Mouse (Mus musculus): Measurements from ENCODE around the gene Pip5k1b. TPM values are rescaled to one million over a fixed set of nuclear protein-coding genes. Genes with fewer than 3 reads are reported as not detected.

Pip5k1b gene
- polyA plus RNA-seq, 1 experiment from 2014 or later, result 10.9 TPM

- no peak overlapping the region for H3K4me2 ChIP-seq (ENCODE audit: low read length)
- H3K4me3 ChIP-seq (ENCODE audit: control insufficient read depth in 1 of 2, insufficient read depth in 1 of 2, low read depth in 1 of 2, low read length in 2 of 2), result no peak overlapping the region
- no peaks in the 10 kb centered on the region for H3K9me3 ChIP-seq (ENCODE audit: control insufficient read depth, low read length)
- H3K36me3 ChIP-seq (ENCODE audit: control insufficient read depth, insufficient read depth, low read length), result no peaks in the 10 kb centered on the region
- no peaks in the 10 kb centered on the region for H3K27me3 ChIP-seq (ENCODE audit: control insufficient read depth, insufficient read depth, low read length)
- ATAC-seq (ENCODE audit: insufficient number of reproducible peaks, insufficient read depth, low FRiP score, low read depth), result no peak
- no peak overlapping the region for H3K27ac ChIP-seq (replicated peaks in 1 of 2; ENCODE audit: control insufficient read depth in 1 of 2, insufficient read depth in 1 of 2, low read depth in 2 of 2, low read length in 2 of 2)
- 63% methylated on average over 3 of the region's 3 CpGs for WGBS
- no peak overlapping the region for H3K9ac ChIP-seq (ENCODE audit: low read length)
- H3K4me1 ChIP-seq (ENCODE audit: control insufficient read depth in 2 of 2, insufficient read depth in 2 of 2, low read length in 2 of 2), result peaks cover 5 to 25% of the 10 kb centered on the region in 2 experiments; a peak in 3 of 4 replicates
Observed at GRCm38 (mm10) chr19:24404716-24405115, 151.0 kb downstream of the Pip5k1b start.

- Histone ChIP-seq H3K4me1 (ENCODE audit: control insufficient read depth in 2 of 2, insufficient read depth in 2 of 2, low read length in 2 of 2) (peaks cover 5 to 25% of the 10 kb centered on the region in 2 experiments; a peak in 3 of 4 replicates), H3K9ac (ENCODE audit: low read length) (no peak overlapping the region), H3K4me2 (ENCODE audit: low read length) (no peak overlapping the region), H3K4me3 (ENCODE audit: control insufficient read depth in 1 of 2, insufficient read depth in 1 of 2, low read depth in 1 of 2, low read length in 2 of 2) (no peak overlapping the region), H3K27me3 (ENCODE audit: control insufficient read depth, insufficient read depth, low read length) (no peaks in the 10 kb centered on the region), H3K36me3 (ENCODE audit: control insufficient read depth, insufficient read depth, low read length) (no peaks in the 10 kb centered on the region), H3K27ac (replicated peaks in 1 of 2; ENCODE audit: control insufficient read depth in 1 of 2, insufficient read depth in 1 of 2, low read depth in 2 of 2, low read length in 2 of 2) (peak overlapping the region; percentile 68 to 72), H3K9me3 (ENCODE audit: control insufficient read depth, low read length) (no peaks in the 10 kb centered on the region)
- WGBS, result 41% methylated on average over 6 of the region's 6 CpGs
- ATAC-seq (ENCODE audit: insufficient number of reproducible peaks, insufficient read depth, low FRiP score, low read depth), result peak; percentile 59; the same call in 1 of the 2 replicates
Observed at GRCm38 (mm10) chr19:24403245-24403644, 152.4 kb downstream of the Pip5k1b start.

DNA sequence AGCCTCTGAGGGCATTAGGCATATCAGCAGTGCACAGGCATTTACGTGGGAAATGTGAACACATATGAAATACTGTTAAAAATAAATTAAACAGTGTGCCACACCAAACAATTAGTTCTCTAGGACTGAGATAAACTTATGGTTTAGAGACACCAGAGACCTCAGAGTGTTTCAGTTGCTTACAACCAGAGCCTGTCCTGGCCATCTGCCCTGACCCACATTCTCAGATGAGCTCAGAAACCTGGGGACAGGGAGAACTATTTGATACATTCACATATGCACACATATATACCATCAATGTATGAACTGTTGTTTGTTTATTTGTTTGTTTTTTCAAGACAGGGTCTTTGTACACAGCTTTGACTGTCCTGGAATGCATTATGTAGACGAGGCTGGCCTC lies 161.8 kb downstream of the Pip5k1b start:
- Histone ChIP-seq H3K4me1 (ENCODE audit: control insufficient read depth in 2 of 2, insufficient read depth in 2 of 2, low read length in 2 of 2) (no peaks in the 10 kb centered on the region), H3K36me3 (ENCODE audit: control insufficient read depth, insufficient read depth, low read length) (no peaks in the 10 kb centered on the region), H3K4me2 (ENCODE audit: low read length) (no peak overlapping the region), H3K4me3 (ENCODE audit: control insufficient read depth in 1 of 2, insufficient read depth in 1 of 2, low read depth in 1 of 2, low read length in 2 of 2) (no peak overlapping the region), H3K9ac (ENCODE audit: low read length) (no peak overlapping the region), H3K9me3 (ENCODE audit: control insufficient read depth, low read length) (no peaks in the 10 kb centered on the region), H3K27me3 (ENCODE audit: control insufficient read depth, insufficient read depth, low read length) (no peaks in the 10 kb centered on the region), H3K27ac (replicated peaks in 1 of 2; ENCODE audit: control insufficient read depth in 1 of 2, insufficient read depth in 1 of 2, low read depth in 2 of 2, low read length in 2 of 2) (no peak overlapping the region)
- WGBS, result 76% methylated on average over 2 of the region's 2 CpGs
- no peak for ATAC-seq (ENCODE audit: insufficient number of reproducible peaks, insufficient read depth, low FRiP score, low read depth)

GRCm38 (mm10) chr19:24391519-24392251 lies 164.0 kb downstream of the Pip5k1b start:
- WGBS, result 89% methylated on average over 9 of the region's 9 CpGs
- no peak overlapping the region for H3K4me2 ChIP-seq (ENCODE audit: low read length)

DNA sequence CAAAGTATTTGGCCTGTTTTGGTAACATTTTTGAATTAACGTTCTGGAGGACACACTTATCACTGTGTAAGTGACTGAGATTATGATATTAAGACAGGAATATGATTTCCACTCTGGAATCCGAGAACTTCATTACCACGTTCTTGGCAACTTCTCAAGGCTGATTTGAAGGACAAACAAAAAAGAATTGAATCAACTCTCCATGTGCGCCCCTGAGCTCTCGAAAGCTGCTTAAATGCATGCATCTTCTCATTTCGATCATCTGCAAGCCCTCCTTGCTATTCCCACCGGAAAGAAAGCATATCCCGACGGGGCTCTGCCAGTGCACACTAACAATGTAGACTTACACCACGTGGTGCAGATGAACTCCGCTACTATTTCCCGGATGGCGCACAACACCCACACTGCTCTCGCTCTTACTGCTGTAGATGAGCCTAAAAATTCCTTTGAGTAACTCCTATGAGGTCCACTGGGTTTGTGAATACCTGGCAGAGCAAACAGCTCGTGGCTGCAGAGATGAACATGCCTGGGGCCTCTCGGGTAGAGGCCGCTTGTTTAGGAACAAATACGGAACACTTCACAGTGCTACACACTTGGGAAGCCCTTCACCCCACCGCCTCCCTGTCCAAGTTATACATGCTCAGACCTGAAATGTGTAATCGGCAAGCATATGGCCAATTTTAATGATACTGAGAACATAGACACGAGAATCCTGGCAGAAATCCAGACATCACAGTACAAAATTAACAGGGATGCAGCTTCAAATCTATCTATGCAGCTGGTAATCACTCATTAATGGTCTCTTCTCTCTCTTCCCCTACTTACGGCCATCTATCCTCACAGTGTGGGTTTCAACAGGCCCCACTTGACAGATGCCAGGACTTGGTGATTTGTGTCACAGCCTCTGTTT lies 168.5 kb downstream of the Pip5k1b start:
- no peak for ATAC-seq (ENCODE audit: insufficient number of reproducible peaks, insufficient read depth, low FRiP score, low read depth)
- peaks cover 7% of the 10 kb centered on the region for H3K36me3 ChIP-seq (ENCODE audit: control insufficient read depth, insufficient read depth, low read length)
- no peaks in the 10 kb centered on the region for H3K9me3 ChIP-seq (ENCODE audit: control insufficient read depth, low read length)
- no peak overlapping the region for H3K4me2 ChIP-seq (ENCODE audit: low read length)
- peaks cover 5 to 6% of the 10 kb centered on the region in 2 experiments; a peak in 2 of 4 replicates for H3K4me1 ChIP-seq (ENCODE audit: control insufficient read depth in 2 of 2, insufficient read depth in 2 of 2, low read length in 2 of 2)
- WGBS, result 84% methylated on average over 22 of the region's 22 CpGs
- H3K27ac ChIP-seq (replicated peaks in 1 of 2; ENCODE audit: control insufficient read depth in 1 of 2, insufficient read depth in 1 of 2, low read depth in 2 of 2, low read length in 2 of 2), result no peak overlapping the region
- H3K4me3 ChIP-seq (ENCODE audit: control insufficient read depth in 1 of 2, insufficient read depth in 1 of 2, low read depth in 1 of 2, low read length in 2 of 2), result no peak overlapping the region
- no peak overlapping the region for H3K9ac ChIP-seq (ENCODE audit: low read length)
- H3K27me3 ChIP-seq (ENCODE audit: control insufficient read depth, insufficient read depth, low read length), result no peaks in the 10 kb centered on the region

More at GRCm38 (mm10) chr19:24391519-24392251, 164.0 kb downstream of the Pip5k1b start:
- no peak overlapping the region for H3K27ac ChIP-seq (replicated peaks in 1 of 2; ENCODE audit: control insufficient read depth in 1 of 2, insufficient read depth in 1 of 2, low read depth in 2 of 2, low read length in 2 of 2)
- no peaks in the 10 kb centered on the region for H3K9me3 ChIP-seq (ENCODE audit: control insufficient read depth, low read length)
- H3K27me3 ChIP-seq (ENCODE audit: control insufficient read depth, insufficient read depth, low read length), result no peaks in the 10 kb centered on the region
- peaks cover 0 to 2% of the 10 kb centered on the region in 2 experiments; a peak in 1 of 4 replicates for H3K4me1 ChIP-seq (ENCODE audit: control insufficient read depth in 2 of 2, insufficient read depth in 2 of 2, low read length in 2 of 2)
- no peak overlapping the region for H3K9ac ChIP-seq (ENCODE audit: low read length)
- peaks cover 7% of the 10 kb centered on the region for H3K36me3 ChIP-seq (ENCODE audit: control insufficient read depth, insufficient read depth, low read length)
- no peak for ATAC-seq (ENCODE audit: insufficient number of reproducible peaks, insufficient read depth, low FRiP score, low read depth)
- H3K4me3 ChIP-seq (ENCODE audit: control insufficient read depth in 1 of 2, insufficient read depth in 1 of 2, low read depth in 1 of 2, low read length in 2 of 2), result no peak overlapping the region

GRCm38 (mm10) chr19:24378470-24378869 lies 177.2 kb downstream of the Pip5k1b start:
- H3K4me2 ChIP-seq (ENCODE audit: low read length), result peak overlapping the region; percentile 35
- peak overlapping the region in 1 of 2 experiments; percentile 11; a peak in 2 of 4 replicates for H3K27ac ChIP-seq (replicated peaks in 1 of 2; ENCODE audit: control insufficient read depth in 1 of 2, insufficient read depth in 1 of 2, low read depth in 2 of 2, low read length in 2 of 2)
- ATAC-seq (ENCODE audit: insufficient number of reproducible peaks, insufficient read depth, low FRiP score, low read depth), result peak; percentile 77
- no peaks in the 10 kb centered on the region for H3K9me3 ChIP-seq (ENCODE audit: control insufficient read depth, low read length)
- H3K9ac ChIP-seq (ENCODE audit: low read length), result peak overlapping the region; percentile 27; the same call in 1 of the 2 replicates
- 13% methylated on average over 6 of the region's 6 CpGs for WGBS
- H3K4me3 ChIP-seq (ENCODE audit: control insufficient read depth in 1 of 2, insufficient read depth in 1 of 2, low read depth in 1 of 2, low read length in 2 of 2), result no peak overlapping the region
- no peaks in the 10 kb centered on the region for H3K27me3 ChIP-seq (ENCODE audit: control insufficient read depth, insufficient read depth, low read length)
- H3K4me1 ChIP-seq (ENCODE audit: control insufficient read depth in 2 of 2, insufficient read depth in 2 of 2, low read length in 2 of 2), result peaks cover 9 to 12% of the 10 kb centered on the region in 2 experiments; a peak in 3 of 4 replicates
- H3K36me3 ChIP-seq (ENCODE audit: control insufficient read depth, insufficient read depth, low read length), result no peaks in the 10 kb centered on the region

DNA sequence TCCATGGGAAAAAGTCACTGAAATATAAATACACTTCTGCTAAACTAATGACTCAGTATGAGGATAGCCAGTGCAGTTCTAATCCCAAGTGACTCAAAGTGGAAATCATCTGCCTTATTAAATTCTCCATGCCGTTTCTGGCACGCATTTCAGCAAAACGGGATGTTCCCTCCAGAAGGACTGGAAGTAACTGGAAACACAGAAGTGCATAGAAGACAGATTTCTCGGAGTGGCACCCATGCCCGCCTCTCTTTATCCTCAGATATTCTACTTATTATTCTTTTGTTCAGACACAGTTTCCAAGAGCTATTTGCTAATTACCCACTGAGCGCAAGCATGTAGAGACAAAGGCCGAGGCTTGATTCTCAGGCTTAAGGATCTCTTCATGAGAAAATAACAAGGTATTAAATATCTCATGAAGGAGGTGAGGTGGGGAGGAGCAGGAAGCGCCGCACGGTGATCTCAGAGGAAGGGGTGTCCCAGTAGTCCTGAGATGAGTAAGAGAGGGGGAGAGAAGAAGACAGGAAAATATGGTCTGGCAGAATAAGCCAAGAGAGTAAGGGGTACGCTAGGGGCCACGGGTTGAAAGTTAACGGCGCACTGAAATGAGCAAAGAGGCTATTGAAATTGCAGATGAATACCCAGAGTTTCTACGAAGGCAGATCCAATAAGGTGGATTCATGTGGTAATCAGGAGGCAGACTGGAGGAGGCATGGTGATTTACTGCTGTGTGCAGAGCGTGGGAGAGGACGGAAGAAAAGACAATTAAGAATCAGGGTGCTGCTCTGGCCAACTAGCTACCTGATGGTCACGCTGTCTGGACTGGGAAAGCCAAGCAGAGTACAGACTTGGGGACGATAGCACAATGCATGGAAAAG lies 183.7 kb downstream of the Pip5k1b start:
- Histone ChIP-seq H3K27me3 (ENCODE audit: control insufficient read depth, insufficient read depth, low read length) (no peaks in the 10 kb centered on the region), H3K27ac (replicated peaks in 1 of 2; ENCODE audit: control insufficient read depth in 1 of 2, insufficient read depth in 1 of 2, low read depth in 2 of 2, low read length in 2 of 2) (no peak overlapping the region), H3K4me3 (ENCODE audit: control insufficient read depth in 1 of 2, insufficient read depth in 1 of 2, low read depth in 1 of 2, low read length in 2 of 2) (no peak overlapping the region), H3K9me3 (ENCODE audit: control insufficient read depth, low read length) (no peaks in the 10 kb centered on the region), H3K4me1 (ENCODE audit: control insufficient read depth in 2 of 2, insufficient read depth in 2 of 2, low read length in 2 of 2) (no peaks in the 10 kb centered on the region), H3K9ac (ENCODE audit: low read length) (no peak overlapping the region), H3K4me2 (ENCODE audit: low read length) (no peak overlapping the region), H3K36me3 (ENCODE audit: control insufficient read depth, insufficient read depth, low read length) (no peaks in the 10 kb centered on the region)
- no peak for ATAC-seq (ENCODE audit: insufficient number of reproducible peaks, insufficient read depth, low FRiP score, low read depth)
- 86% methylated on average over 19 of the region's 19 CpGs for WGBS

Measured in heart, embryonic 14.5 days (tissue).